Comparison of ENCODE assay signal across 8 mouse cellular contexts in genomic region chr11:119036934-119037779, GRCm38 (mm10). TPM values are rescaled to one million over a fixed set of nuclear protein-coding genes. Genes with fewer than 3 reads are reported as not detected.
DNase-seq lines count a peak whose midpoint lies in the region; ATAC-seq and TF ChIP-seq lines count a peak whose summit lies in the region.

No protein-coding gene starts in this region.

- peak; percentile 44 for DNase-seq in kidney, adult 18-20 months
- no peak for DNase-seq in kidney, adult 8-10 months
- peak; percentile 68 to 76 for DNase-seq in cerebellum, postnatal 25 days
- no peak for DNase-seq in T-cell, adult 2 months (ENCODE audit: low spot score)
- no peak for DNase-seq in thymus, postnatal 25 days

- H3K9ac ChIP-seq in heart, embryonic 14.5 days (ENCODE audit: low read length): peak overlapping the region; percentile 70
- H3K9ac ChIP-seq in liver, embryonic 12.5 days: no peak overlapping the region

- peaks cover 16 to 32% of the 10 kb centered on the region in 2 experiments for H3K4me1 ChIP-seq in heart, embryonic 14.5 days (ENCODE audit: control insufficient read depth in 2 of 2, insufficient read depth in 2 of 2, low read length in 2 of 2)
- peaks cover 48% of the 10 kb centered on the region for H3K4me1 ChIP-seq in liver, embryonic 12.5 days
- H3K4me1 ChIP-seq in small intestine, adult 2 months (ENCODE audit: control insufficient read depth, insufficient read depth, insufficient read length, low read length): peaks cover 27% of the 10 kb centered on the region

- H3K36me3 ChIP-seq in heart, embryonic 14.5 days (ENCODE audit: control insufficient read depth, insufficient read depth, low read length): peaks cover 13% of the 10 kb centered on the region
- peaks cover 8% of the 10 kb centered on the region for H3K36me3 ChIP-seq in liver, embryonic 12.5 days
- peaks cover 7% of the 10 kb centered on the region; the same call in 1 of the 2 replicates for H3K36me3 ChIP-seq in small intestine, adult 2 months (ENCODE audit: control insufficient read depth, insufficient read depth, low read length)

- H3K27ac ChIP-seq in heart, embryonic 14.5 days (replicated peaks in 1 of 2; ENCODE audit: control insufficient read depth in 1 of 2, insufficient read depth in 1 of 2, low read depth in 2 of 2, low read length in 2 of 2): no peak overlapping the region
- H3K27ac ChIP-seq in liver, embryonic 12.5 days: no peak overlapping the region
- no peak overlapping the region for H3K27ac ChIP-seq in small intestine, adult 2 months (ENCODE audit: insufficient read depth, low read depth, low read length)

- no peak for ATAC-seq in heart, embryonic 14.5 days (ENCODE audit: insufficient number of reproducible peaks, insufficient read depth, low FRiP score, low read depth)
- ATAC-seq in liver, embryonic 12.5 days: no peak

- 3% methylated on average over 57 of the region's 57 CpGs for WGBS in heart, embryonic 14.5 days
- 3% methylated on average over 57 of the region's 57 CpGs for WGBS in liver, embryonic 12.5 days (ENCODE audit: insufficient replicate concordance)
- 30% methylated on average over 57 of the region's 57 CpGs for WGBS in small intestine, adult 2 months

- no peaks in the 10 kb centered on the region for H3K9me3 ChIP-seq in heart, embryonic 14.5 days (ENCODE audit: control insufficient read depth, low read length)
- H3K9me3 ChIP-seq in liver, embryonic 12.5 days (replicated peaks): no peaks in the 10 kb centered on the region

- H3K27me3 ChIP-seq in heart, embryonic 14.5 days (ENCODE audit: control insufficient read depth, insufficient read depth, low read length): peaks cover 68% of the 10 kb centered on the region
- H3K27me3 ChIP-seq in liver, embryonic 12.5 days (replicated peaks): peaks cover 97% of the 10 kb centered on the region
- H3K27me3 ChIP-seq in small intestine, adult 2 months (ENCODE audit: control insufficient read depth, insufficient read depth, low read length): peaks cover 40% of the 10 kb centered on the region

- peak overlapping the region; percentile 56 to 65 for H3K4me3 ChIP-seq in heart, embryonic 14.5 days (ENCODE audit: control insufficient read depth in 1 of 2, insufficient read depth in 1 of 2, low read depth in 1 of 2, low read length in 2 of 2)
- peak overlapping the region; percentile 40 for H3K4me3 ChIP-seq in liver, embryonic 12.5 days
- H3K4me3 ChIP-seq in small intestine, adult 2 months (ENCODE audit: low read depth, low read length): peak overlapping the region; percentile 46

- no peak for TF ChIP-seq CTCF in small intestine, adult 2 months (IDR thresholded peaks at IDR 0.05; ENCODE audit: extremely low read depth, insufficient read length, insufficient replicate concordance, low read depth, low read length)

- no peak for TF ChIP-seq POLR2A in small intestine, adult 2 months (IDR thresholded peaks at IDR 0.05; ENCODE audit: low read depth, low read length)

- H3K4me2 ChIP-seq in heart, embryonic 14.5 days (ENCODE audit: low read length): peak overlapping the region; percentile 97
- peak overlapping the region; percentile 65 for H3K4me2 ChIP-seq in liver, embryonic 12.5 days

RNA-seq across cellular contexts. Expression of gene Cbx8, which starts 3.6 kb away (rescaled TPM):
- polyA plus RNA-seq in heart, embryonic 14.5 days (2014; fragmentation: Nextera tagmentation; extraction: Ambion mirVana): 9.3 and 9.6 TPM in 2 replicates
- 2.5 and 3.3 TPM in 2 replicates for polyA plus RNA-seq in liver, embryonic 12.5 days (2016; fragmentation: Nextera tagmentation; extraction: Ambion mirVana)
- polyA plus RNA-seq in small intestine, adult 2 months (2012; rRNA removed): 4.4 and 4.7 TPM in 2 replicates

RNA-seq across cellular contexts. Expression of gene Cbx2, which starts 14.4 kb away (rescaled TPM):
- polyA plus RNA-seq in heart, embryonic 14.5 days (2014; fragmentation: Nextera tagmentation; extraction: Ambion mirVana): 9.8 and 11.9 TPM in 2 replicates
- polyA plus RNA-seq in liver, embryonic 12.5 days (2016; fragmentation: Nextera tagmentation; extraction: Ambion mirVana): 8.6 TPM in 2 replicates
- polyA plus RNA-seq in small intestine, adult 2 months (2012; rRNA removed): 1.6 and 3.1 TPM in 2 replicates

RNA-seq across cellular contexts. Expression of gene Cbx4, which starts 48.9 kb away (rescaled TPM):
- polyA plus RNA-seq in heart, embryonic 14.5 days (2014; fragmentation: Nextera tagmentation; extraction: Ambion mirVana): 6.5 and 9.2 TPM in 2 replicates
- 3.2 and 3.3 TPM in 2 replicates for polyA plus RNA-seq in liver, embryonic 12.5 days (2016; fragmentation: Nextera tagmentation; extraction: Ambion mirVana)
- 4.2 and 7.6 TPM in 2 replicates for polyA plus RNA-seq in small intestine, adult 2 months (2012; rRNA removed)

RNA-seq across cellular contexts. Expression of gene Enpp7, which starts 49.2 kb away (rescaled TPM):
- polyA plus RNA-seq in heart, embryonic 14.5 days (2014; fragmentation: Nextera tagmentation; extraction: Ambion mirVana): not detected in 2 replicates
- not detected in 2 replicates for polyA plus RNA-seq in liver, embryonic 12.5 days (2016; fragmentation: Nextera tagmentation; extraction: Ambion mirVana)
- 10.8 and 2,214 TPM in 2 replicates for polyA plus RNA-seq in small intestine, adult 2 months (2012; rRNA removed)

Comparison
In these comparisons a context has a peak if more than half of its experiments do, and no peak if none do; other contexts are left out.
1. DNase-seq: peak in kidney, adult 18-20 months (single experiment) and cerebellum, postnatal 25 days (2 of 2); none in kidney, adult 8-10 months (0 of 2), T-cell, adult 2 months (single experiment) and thymus, postnatal 25 days (single experiment).
2. Peak in every context shown above with its lines, with median percentiles within 50 percentile points of each other: H3K4me3 ChIP-seq.